Mouse (Mus musculus) hindbrain, embryonic 12.5 days (tissue): ENCODE data around the gene Wdr95. TPM values are rescaled to one million over a fixed set of nuclear protein-coding genes. Genes with fewer than 3 reads are reported as not detected.

Experiments used
- ATAC-seq: fragments of 200-750 bp; cut with Nextera tagmentation; 2 replicates; pipeline ENCODE4 v1.8.0; 2017; ENCODE audit warnings: moderate TSS enrichment; ENCODE audit not compliant: low FRiP score
- H3K27ac ChIP-seq: fragments of 300-500 bp; sonication (generic); 2 replicates; pipeline ENCODE4 v1.5.1; 2016; ENCODE audit warnings: mild to moderate bottlenecking
- H3K27me3 ChIP-seq: fragments of 300-500 bp; sonication (generic); 2 replicates; pipeline ENCODE4 v1.6.1; 2016; ENCODE audit warnings: mild to moderate bottlenecking
- H3K36me3 ChIP-seq: fragments of 300-500 bp; sonication (generic); 2 replicates; pipeline ENCODE4 v1.6.1; 2016; ENCODE audit warnings: mild to moderate bottlenecking
- H3K4me1 ChIP-seq: fragments of 300-500 bp; sonication (generic); 2 replicates; pipeline ENCODE4 v1.6.1; 2016
- H3K4me2 ChIP-seq: fragments of 300-500 bp; sonication (generic); replicated peaks from 2 replicates; pipeline ENCODE4 v1.6.1; 2016; ENCODE audit warnings: mild to moderate bottlenecking
- H3K4me3 ChIP-seq: fragments of 300-500 bp; sonication (generic); 2 replicates; pipeline ENCODE4 v1.5.1; 2016; ENCODE audit warnings: mild to moderate bottlenecking
- H3K9ac ChIP-seq: fragments of 300-500 bp; sonication (generic); 2 replicates; pipeline ENCODE4 v1.6.1; 2016; ENCODE audit warnings: mild to moderate bottlenecking, moderate library complexity
- H3K9me3 ChIP-seq: fragments of 300-500 bp; sonication (generic); replicated peaks from 2 replicates; pipeline ENCODE4 v1.6.1; 2016; ENCODE audit warnings: mild to moderate bottlenecking
- WGBS: fragments of 180-500 bp; shearing (Covaris S2); methylation state at CpG from one replicate; pipeline ENCODE4 v1.1.7; 2016; 5-methylcytosine and 5-hydroxymethylcytosine counted together
- polyA plus RNA-seq: library from polyadenylated mRNA; unstranded; fragments of >200 nt; fragmentation: Nextera tagmentation; extraction: Ambion mirVana; gene quantifications from 2 replicates; pipeline ENCODE4 v1.2.1, GENCODE M21; 2016

Gene Wdr95
- polyA plus RNA-seq, 1 experiment from 2014 or later = not detected

DNA sequence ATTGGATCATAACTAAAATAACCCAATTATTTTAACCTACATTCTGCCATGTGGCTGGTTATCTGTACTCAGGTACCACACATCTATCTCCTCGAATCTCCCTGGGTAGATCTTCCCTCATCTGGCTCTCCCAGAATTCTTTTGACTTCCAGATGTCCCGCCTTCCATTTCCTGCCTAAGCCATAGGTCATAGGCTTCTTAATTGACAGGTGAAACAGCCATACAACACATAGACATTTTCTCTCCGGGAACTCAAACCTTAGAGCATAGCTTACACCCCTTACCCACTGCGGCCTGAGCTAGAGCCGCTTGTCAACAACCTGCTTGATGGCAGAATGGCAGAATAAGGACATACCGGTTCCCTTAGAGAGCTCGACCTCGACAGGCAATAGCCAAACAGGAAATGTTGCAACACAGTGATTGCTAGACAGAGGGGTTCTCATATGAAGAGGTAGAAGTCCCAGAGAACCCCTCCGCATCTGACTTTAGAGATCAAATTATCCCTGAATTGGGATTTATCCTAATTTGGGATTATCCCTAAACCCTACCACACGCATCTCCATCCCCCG lies 58.9 kb downstream of the Wdr95 start:
- peaks cover 4% of the 10 kb centered on the region; the same call in 1 of the 2 replicates for H3K4me1 ChIP-seq
- no peaks in the 10 kb centered on the region for H3K9me3 ChIP-seq
- H3K4me2 ChIP-seq = no peak overlapping the region
- no peaks in the 10 kb centered on the region for H3K36me3 ChIP-seq
- 88% methylated on average over 11 of the region's 11 CpGs for whole genome bisulfite sequencing
- ATAC-seq = no peak
- H3K4me3 ChIP-seq = no peak overlapping the region
- H3K27ac ChIP-seq = no peak overlapping the region
- no peaks in the 10 kb centered on the region for H3K27me3 ChIP-seq
- no peak overlapping the region for H3K9ac ChIP-seq

DNA sequence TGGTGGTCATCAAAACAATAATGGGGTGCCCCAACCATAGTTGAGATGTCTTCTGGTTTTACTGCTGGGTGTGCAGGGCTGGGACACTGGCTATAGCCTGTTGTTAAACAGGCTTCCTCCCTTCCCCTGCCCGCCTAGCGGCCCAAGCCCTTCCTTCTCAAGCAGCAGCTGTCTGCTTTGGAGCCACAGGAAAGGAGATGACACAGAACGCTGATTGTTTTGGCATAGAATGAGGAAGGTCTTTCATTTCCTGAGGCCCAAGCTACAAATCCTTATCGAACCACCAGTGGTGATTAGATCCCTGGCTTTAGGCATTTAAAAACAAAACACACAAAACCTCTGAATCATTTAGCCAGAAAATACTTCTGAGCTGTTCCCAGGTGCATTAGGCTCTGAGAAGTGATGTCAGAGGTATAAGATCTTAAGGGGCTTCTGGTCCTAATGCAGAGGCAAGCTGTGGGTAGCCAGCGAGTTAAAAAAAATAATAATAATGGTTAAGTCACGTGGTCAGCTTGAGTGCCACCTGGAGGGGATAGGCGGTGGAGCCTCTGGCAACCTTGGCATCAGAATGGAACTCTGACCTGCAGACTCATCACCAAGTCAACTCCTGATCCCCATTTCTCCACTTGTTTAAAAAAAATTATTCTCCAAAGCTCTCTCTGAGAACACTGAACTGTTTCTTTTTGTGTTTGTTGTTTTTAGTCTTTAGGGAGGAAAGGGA lies 60.5 kb downstream of the Wdr95 start:
- H3K4me3 ChIP-seq = no peak overlapping the region
- no peaks in the 10 kb centered on the region for H3K36me3 ChIP-seq
- ATAC-seq = no peak
- H3K4me1 ChIP-seq = peaks cover 1% of the 10 kb centered on the region; the same call in 1 of the 2 replicates
- 64% methylated on average over 7 of the region's 7 CpGs for WGBS
- no peak overlapping the region for H3K4me2 ChIP-seq
- no peaks in the 10 kb centered on the region for H3K9me3 ChIP-seq
- no peak overlapping the region for H3K27ac ChIP-seq
- H3K9ac ChIP-seq = no peak overlapping the region
- no peaks in the 10 kb centered on the region for H3K27me3 ChIP-seq

DNA sequence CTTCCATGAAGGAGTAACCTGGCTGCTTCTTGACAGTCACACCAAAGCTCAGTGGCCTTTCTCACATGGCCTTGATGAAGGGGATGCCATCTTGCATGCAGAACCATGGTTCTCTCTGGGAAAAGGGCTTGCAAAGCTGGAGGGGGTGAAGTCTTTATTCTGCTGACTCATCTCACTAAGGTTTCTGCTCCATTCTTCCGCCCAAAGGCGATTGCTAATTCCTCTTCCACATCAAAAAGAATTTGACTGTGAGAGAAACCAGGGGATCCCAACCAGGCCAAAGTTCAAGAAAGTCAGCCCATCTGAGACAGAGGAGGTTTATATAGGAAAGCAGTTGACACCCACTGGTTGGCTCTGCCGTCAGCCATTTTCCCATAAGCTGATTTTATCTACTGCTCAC lies 61.5 kb downstream of the Wdr95 start:
- H3K36me3 ChIP-seq = no peaks in the 10 kb centered on the region
- no peak overlapping the region for H3K4me3 ChIP-seq
- no peaks in the 10 kb centered on the region for H3K27me3 ChIP-seq
- ATAC-seq = no peak
- no peak overlapping the region for H3K4me2 ChIP-seq
- no peak overlapping the region for H3K27ac ChIP-seq
- WGBS = 66% methylated on average over 3 of the region's 3 CpGs
- H3K4me1 ChIP-seq = no peaks in the 10 kb centered on the region
- H3K9ac ChIP-seq = no peak overlapping the region
- no peaks in the 10 kb centered on the region for H3K9me3 ChIP-seq

DNA sequence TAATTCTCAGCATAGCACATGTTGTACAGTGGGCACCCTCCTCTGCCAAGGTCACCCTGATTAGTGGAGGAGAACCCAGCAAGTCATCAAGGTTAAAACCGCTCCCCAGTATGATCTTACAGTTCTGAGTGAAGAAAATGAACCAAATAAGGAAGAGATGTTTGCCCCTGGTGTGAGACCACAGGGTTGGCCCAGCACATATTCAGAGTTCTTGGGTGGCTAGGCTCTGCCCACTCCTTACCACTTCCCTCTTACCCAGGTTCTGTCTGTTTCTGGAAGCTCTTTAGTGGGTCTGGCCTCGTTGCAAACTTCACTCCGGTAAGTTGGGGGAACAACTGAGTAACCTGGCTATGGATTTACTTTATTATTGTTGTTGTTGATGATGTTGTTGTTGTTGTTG lies 65.7 kb downstream of the Wdr95 start:
- no peak overlapping the region for H3K4me2 ChIP-seq
- no peak overlapping the region for H3K9ac ChIP-seq
- no peak overlapping the region for H3K27ac ChIP-seq
- H3K4me3 ChIP-seq = no peak overlapping the region
- WGBS = 90% methylated on average over 3 of the region's 3 CpGs
- H3K4me1 ChIP-seq = 0 out of 2 replicates have a peak, but pooled peaks cover 4% of the 10 kb centered on the region
- H3K9me3 ChIP-seq = no peaks in the 10 kb centered on the region
- no peaks in the 10 kb centered on the region; the same call in 1 of the 2 replicates for H3K27me3 ChIP-seq
- no peak for ATAC-seq
- no peaks in the 10 kb centered on the region for H3K36me3 ChIP-seq

DNA sequence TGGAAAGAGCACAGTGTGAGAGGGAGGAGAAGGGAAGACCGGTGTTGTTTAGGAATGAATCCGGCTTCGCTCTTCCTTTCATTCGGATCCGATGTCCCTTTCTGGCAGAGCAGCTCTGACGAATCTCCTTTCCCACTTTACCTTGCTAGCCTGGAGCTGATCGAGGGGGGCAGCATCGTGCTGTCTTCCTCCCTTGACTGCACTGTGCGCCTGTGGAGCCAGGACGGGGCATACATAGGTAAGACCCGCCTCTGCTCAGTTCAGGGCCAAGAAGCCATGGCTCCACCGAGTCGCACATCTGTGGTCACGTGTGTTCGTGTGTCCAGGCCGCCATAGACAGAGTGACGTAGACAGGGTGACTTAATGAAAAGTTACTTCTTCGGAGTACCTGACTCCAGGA lies 68.9 kb downstream of the Wdr95 start:
- no peak for ATAC-seq

DNA sequence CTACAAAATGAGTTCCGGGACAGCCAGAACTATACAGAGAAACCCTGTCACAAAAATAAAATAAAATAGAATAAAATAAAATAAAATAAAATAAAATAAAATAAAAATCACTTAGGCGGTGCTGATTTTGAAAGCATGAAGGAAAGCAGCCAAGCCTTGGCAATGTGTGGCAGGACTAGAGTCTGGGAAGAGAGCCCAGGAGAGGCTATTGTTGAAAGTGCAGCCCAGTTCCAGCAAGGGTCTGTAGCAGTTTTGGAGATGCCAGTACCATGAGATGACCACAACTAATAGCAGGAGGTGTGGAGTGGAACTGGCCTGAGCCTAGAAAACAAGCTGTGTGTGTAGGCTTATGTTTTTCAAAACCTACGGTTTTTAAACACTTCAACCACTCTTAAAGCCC lies 73.5 kb downstream of the Wdr95 start:
- no peak overlapping the region for H3K9ac ChIP-seq
- H3K4me3 ChIP-seq = no peak overlapping the region
- no peaks in the 10 kb centered on the region for H3K36me3 ChIP-seq
- H3K4me1 ChIP-seq = 0 out of 2 replicates have a peak, but pooled peaks cover 4% of the 10 kb centered on the region
- ATAC-seq = no peak
- H3K27me3 ChIP-seq = no peaks in the 10 kb centered on the region; the same call in 1 of the 2 replicates
- no peaks in the 10 kb centered on the region for H3K9me3 ChIP-seq
- WGBS = 96% methylated on average over 3 of the region's 3 CpGs
- H3K27ac ChIP-seq = no peak overlapping the region
- H3K4me2 ChIP-seq = no peak overlapping the region

More for the DNA sequence above, 68.9 kb downstream of the Wdr95 start:
- H3K36me3 ChIP-seq = no peaks in the 10 kb centered on the region
- no peak overlapping the region for H3K4me2 ChIP-seq
- H3K9ac ChIP-seq = no peak overlapping the region
- no peaks in the 10 kb centered on the region for H3K9me3 ChIP-seq
- H3K4me1 ChIP-seq = 0 out of 2 replicates have a peak, but pooled peaks cover 4% of the 10 kb centered on the region
- no peaks in the 10 kb centered on the region; the same call in 1 of the 2 replicates for H3K27me3 ChIP-seq
- WGBS = 47% methylated on average over 17 of the region's 18 CpGs
- no peak overlapping the region for H3K4me3 ChIP-seq
- no peak overlapping the region for H3K27ac ChIP-seq

DNA sequence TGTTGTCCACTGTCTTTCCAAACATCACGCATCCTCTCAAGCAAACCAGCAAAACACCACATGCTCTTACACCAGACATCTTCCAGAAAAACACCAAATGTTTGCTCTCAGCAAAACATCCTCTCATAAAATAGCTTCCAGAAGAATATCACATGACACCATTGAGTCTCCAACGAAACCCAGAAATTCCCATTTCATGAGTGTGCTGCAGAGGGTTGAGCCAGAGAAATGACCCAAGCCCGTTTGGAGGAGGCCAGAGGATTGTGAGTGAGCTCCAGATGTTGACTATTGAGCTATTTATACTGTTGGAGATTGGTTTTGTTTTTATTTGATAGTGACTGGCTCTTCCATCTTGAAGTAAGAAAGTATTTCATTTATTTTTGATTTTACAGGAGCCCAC lies 74.8 kb downstream of the Wdr95 start:
- Histone ChIP-seq H3K27me3 (no peaks in the 10 kb centered on the region; the same call in 1 of the 2 replicates), H3K27ac (no peak overlapping the region), H3K4me1 (no peaks in the 10 kb centered on the region), H3K9me3 (no peaks in the 10 kb centered on the region), H3K4me2 (no peak overlapping the region), H3K4me3 (no peak overlapping the region), H3K36me3 (no peaks in the 10 kb centered on the region), H3K9ac (no peak overlapping the region)
- no peak for ATAC-seq
- WGBS = 77% methylated on average over 3 of the region's 3 CpGs

DNA sequence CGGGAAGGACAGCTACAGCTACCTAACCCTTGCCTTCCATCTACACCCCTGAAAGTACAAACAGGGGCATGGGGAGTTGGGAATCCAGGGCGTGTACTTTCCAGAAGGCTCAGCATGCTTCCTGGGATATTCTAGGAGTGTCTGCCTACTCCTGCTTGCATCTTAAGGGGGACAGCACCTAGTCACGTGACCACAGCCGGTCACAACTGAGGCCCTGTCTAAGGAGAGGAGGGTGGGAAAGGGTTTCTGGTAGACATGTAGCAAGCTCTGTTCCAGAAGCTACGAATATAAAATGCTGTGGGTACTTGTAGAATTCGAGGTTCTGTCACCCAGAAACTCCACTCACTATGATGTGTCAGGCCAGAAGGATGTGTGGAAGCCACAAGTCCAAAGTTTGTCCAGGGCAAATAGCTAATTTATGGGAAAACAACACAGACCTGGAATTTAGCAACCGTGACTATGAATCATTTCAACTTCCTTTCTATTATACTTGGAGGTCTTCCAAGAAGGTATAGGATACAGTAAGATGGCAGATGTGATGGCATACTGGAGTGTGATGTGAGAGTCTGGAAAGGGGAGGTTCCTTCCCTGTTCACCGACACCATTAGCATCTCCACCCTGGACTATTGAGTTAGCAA lies 78.7 kb downstream of the Wdr95 start:
- Histone ChIP-seq H3K9me3 (no peaks in the 10 kb centered on the region), H3K4me1 (peaks cover 9% of the 10 kb centered on the region), H3K9ac (no peak overlapping the region), H3K4me2 (no peak overlapping the region), H3K36me3 (no peaks in the 10 kb centered on the region), H3K4me3 (no peak overlapping the region), H3K27ac (no peak overlapping the region), H3K27me3 (no peaks in the 10 kb centered on the region)
- ATAC-seq = no peak
- 78% methylated on average over 8 of the region's 8 CpGs for WGBS

DNA sequence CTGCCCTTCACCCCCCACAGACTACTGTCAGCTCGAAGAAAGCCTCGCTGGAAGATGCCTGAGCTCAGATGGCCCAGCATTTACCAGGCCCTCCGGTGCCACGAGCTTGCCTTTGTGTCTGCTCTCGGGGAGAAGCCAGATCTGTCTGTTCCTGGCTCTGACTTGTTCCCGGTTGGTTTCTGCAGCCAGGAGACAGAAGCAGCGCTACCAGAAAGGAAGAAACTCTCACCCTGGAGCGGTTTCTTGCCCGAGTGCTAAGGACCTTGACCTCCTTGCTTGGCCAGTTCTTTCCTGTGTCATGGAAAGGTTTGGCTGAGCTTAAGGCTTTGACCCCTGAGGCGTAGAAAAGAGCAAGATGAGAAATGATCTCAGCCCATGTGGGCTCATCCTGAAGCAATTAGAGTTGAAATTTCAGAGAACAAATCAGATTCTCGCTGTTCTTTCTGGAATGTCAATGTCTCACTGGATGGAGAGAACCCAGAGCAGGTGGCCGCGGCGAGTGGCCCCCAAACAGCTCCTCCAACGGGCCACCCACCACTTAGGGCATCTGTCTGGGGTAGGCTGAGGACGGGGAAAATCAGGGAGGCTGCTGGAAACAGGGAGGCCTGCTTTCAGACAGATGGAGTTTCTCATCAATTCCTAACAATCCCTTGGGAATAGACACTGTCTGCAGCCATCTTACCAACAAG lies 83.1 kb downstream of the Wdr95 start:
- WGBS = 66% methylated on average over 16 of the region's 16 CpGs
- H3K27ac ChIP-seq = peak overlapping the region; percentile 3; the same call in 1 of the 2 replicates
- ATAC-seq = peak; percentile 11; the same call in 1 of the 2 replicates

DNA sequence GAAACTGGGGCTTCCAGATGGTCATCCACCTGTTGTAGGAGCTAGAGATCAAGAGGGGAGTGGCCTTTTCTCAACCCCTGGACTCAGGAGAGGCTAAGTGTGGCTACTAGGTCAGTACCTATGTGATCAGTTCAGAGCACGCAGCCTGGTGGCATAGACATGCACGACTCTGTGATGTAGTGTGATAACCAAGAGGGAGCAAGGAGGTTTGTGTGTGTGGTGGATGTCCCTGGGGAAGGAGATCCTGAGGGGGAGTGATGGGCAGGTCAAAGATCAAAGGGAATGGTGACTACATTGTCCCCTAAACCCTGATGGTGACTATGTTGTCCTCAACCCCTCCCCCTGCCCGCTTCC lies 83.7 kb downstream of the Wdr95 start:
- Histone ChIP-seq H3K9ac (no peak overlapping the region), H3K4me2 (no peak overlapping the region), H3K27ac (peak overlapping the region; percentile 52; the same call in 1 of the 2 replicates), H3K4me3 (no peak overlapping the region), H3K4me1 (peaks cover 17% of the 10 kb centered on the region), H3K27me3 (no peaks in the 10 kb centered on the region), H3K36me3 (peaks cover 26% of the 10 kb centered on the region), H3K9me3 (no peaks in the 10 kb centered on the region)
- 80% methylated on average over 3 of the region's 3 CpGs for WGBS
- ATAC-seq = peak; percentile 35; the same call in 1 of the 2 replicates

More for the DNA sequence above, 83.1 kb downstream of the Wdr95 start:
- peaks cover 21% of the 10 kb centered on the region for H3K36me3 ChIP-seq
- H3K9ac ChIP-seq = no peak overlapping the region
- no peaks in the 10 kb centered on the region for H3K27me3 ChIP-seq
- no peaks in the 10 kb centered on the region for H3K9me3 ChIP-seq
- H3K4me1 ChIP-seq = peaks cover 17% of the 10 kb centered on the region
- no peak overlapping the region for H3K4me3 ChIP-seq
- no peak overlapping the region for H3K4me2 ChIP-seq

DNA sequence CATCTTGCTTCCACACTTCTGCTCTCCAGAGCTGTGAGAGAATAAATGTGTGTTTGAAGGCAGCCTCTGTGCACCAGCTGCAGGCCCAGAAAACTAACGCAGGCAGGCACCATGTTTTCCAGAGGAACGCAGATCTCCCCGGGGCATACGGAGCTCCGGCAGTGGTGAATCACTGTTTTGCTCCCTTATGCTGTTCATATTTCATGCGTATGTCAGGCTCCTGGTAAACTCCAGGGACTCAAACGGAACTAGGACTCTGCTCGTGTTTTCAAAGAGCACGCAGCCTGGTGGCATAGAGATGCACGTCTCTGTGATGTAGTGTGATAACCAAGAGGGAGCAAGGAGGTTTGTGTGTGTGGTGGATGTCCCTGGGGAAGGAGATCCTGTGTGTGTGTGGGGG lies 84.3 kb downstream of the Wdr95 start:
- Histone ChIP-seq H3K36me3 (peaks cover 32% of the 10 kb centered on the region), H3K4me1 (peaks cover 17% of the 10 kb centered on the region), H3K27me3 (no peaks in the 10 kb centered on the region), H3K27ac (peak overlapping the region; percentile 52; the same call in 1 of the 2 replicates), H3K4me2 (no peak overlapping the region), H3K9me3 (no peaks in the 10 kb centered on the region), H3K9ac (no peak overlapping the region), H3K4me3 (no peak overlapping the region)
- WGBS = 54% methylated on average over 10 of the region's 10 CpGs
- no peak for ATAC-seq

DNA sequence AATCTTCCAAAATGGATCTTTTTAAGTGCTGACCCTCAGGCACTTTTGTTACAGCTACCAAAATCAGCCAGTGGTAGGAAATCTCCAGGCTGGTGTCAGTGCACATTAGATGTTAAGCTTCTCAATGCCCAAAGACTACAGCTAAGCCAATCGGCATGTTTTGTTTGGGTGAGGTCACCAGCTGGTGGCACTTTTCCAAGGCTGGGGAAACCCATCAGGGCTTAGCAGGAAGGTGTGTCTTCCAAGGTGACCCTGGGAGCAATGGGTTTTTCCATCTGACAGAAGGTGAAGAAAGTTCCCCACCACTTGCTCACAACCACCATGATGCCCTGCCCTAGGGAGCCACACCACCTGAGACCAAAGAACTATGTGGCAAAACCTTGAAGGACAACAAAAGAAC lies 87.7 kb downstream of the Wdr95 start:
- Histone ChIP-seq H3K9me3 (no peaks in the 10 kb centered on the region), H3K9ac (no peak overlapping the region), H3K4me3 (no peak overlapping the region), H3K36me3 (peaks cover 64% of the 10 kb centered on the region), H3K27ac (no peak overlapping the region), H3K4me1 (peaks cover 17% of the 10 kb centered on the region), H3K27me3 (no peaks in the 10 kb centered on the region), H3K4me2 (no peak overlapping the region)
- 96% methylated on average over 1 of the region's 1 CpGs for WGBS
- no peak for ATAC-seq
